8 mouse cellular contexts compared by ENCODE assay signal in the genomic region with DNA sequence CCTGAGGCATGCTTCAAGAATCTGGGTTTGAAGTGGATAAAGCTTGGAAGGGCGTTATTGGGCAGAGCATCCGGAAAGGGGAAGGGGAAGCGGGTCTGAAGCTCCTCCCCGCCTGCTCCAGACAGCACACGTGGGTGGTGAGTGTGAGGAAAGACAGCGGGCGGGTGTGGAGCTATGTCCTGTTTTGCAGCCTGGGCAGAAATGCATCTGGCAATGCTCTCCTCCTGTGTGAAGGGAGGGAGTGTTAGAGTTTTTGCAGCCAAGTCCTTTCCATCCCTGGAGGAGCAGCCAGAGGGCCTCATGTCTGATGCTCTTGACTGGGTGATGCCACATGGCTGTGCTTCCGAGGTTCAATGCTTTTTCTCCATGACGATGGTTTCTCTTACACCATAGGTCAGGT.
DNase-seq lines count a peak whose midpoint lies in the region.

No protein-coding gene starts in this region.

- peak; percentile 28 to 54 for DNase-seq in left cerebral cortex, adult 18-20 months (ENCODE audit: low spot score in 2 of 2)
- DNase-seq in left cerebral cortex, adult 11 months (ENCODE audit: low spot score) = no peak
- DNase-seq in gastrocnemius, adult 18-20 months (ENCODE audit: low spot score) = peak; percentile 31
- peak; percentile 56 for DNase-seq in heart, postnatal 4 days
- peak; percentile 71 for DNase-seq in lung, postnatal 36 days
- no peak for DNase-seq in cerebellum, adult 11 months
- DNase-seq in layer of hippocampus, adult 8-10 months (ENCODE audit: low spot score in 2 of 2) = no peak
- no peak for DNase-seq in cerebellum, postnatal 25 days

Comparison
In these comparisons a context has a peak if more than half of its experiments do, and no peak if none do; other contexts are left out.
1. DNase-seq: peak in left cerebral cortex, adult 18-20 months (2 of 2), gastrocnemius, adult 18-20 months (single experiment), heart, postnatal 4 days (single experiment) and lung, postnatal 36 days (single experiment); none in left cerebral cortex, adult 11 months (single experiment), cerebellum, adult 11 months (single experiment), layer of hippocampus, adult 8-10 months (0 of 2) and cerebellum, postnatal 25 days (0 of 2).